Mouse (Mus musculus) brain, embryonic 14.5 days (tissue): ENCODE results near the gene Hdac11. TPM values are rescaled to one million over a fixed set of nuclear protein-coding genes. Genes with fewer than 3 reads are reported as not detected.
"Not testable (repeated sequence)": the region's sequence is repeated elsewhere in the genome, so short reads cannot be mapped to it uniquely, and the experiment has no call there.

Experiments used
- DNase-seq: peaks from one replicate; pipeline ENCODE4 v3.0.0-alpha.2; 2011; ENCODE audit warnings: low read depth
- CTCF ChIP-seq: fragments of 200-500 bp; IDR thresholded peaks from 2 replicates; pipeline ENCODE4 v1.5.1; 2012; ENCODE audit warnings: inconsistent platforms, mild to moderate bottlenecking, moderate library complexity, borderline replicate concordance; ENCODE audit not compliant: insufficient read depth, insufficient read length; ENCODE audit errors: extremely low read depth
- POLR2A ChIP-seq: fragments of 200-500 bp; IDR thresholded peaks from 2 replicates; pipeline ENCODE4 v1.6.1; 2012; ENCODE audit warnings: mild to moderate bottlenecking, inconsistent platforms, borderline replicate concordance; ENCODE audit not compliant: poor library complexity, insufficient read depth, insufficient read length, severe bottlenecking; ENCODE audit errors: extremely low read depth
- polyA plus RNA-seq: library from polyadenylated mRNA; depleted of rRNA; stranded (reverse); fragments of >200 nt; gene quantifications from 2 replicates; pipeline ENCODE4 v1.2.3, GENCODE M21; 2012

The Hdac11 gene
- polyA plus RNA-seq, 1 experiment, result 76.6 TPM

- no peak for TF ChIP-seq CTCF
- TF ChIP-seq POLR2A, result no peak
- no peak for DNase-seq
These were observed 42.0 kb downstream of the Hdac11 start for GRCm38 (mm10) chr6:91198456-91198855.

DNA sequence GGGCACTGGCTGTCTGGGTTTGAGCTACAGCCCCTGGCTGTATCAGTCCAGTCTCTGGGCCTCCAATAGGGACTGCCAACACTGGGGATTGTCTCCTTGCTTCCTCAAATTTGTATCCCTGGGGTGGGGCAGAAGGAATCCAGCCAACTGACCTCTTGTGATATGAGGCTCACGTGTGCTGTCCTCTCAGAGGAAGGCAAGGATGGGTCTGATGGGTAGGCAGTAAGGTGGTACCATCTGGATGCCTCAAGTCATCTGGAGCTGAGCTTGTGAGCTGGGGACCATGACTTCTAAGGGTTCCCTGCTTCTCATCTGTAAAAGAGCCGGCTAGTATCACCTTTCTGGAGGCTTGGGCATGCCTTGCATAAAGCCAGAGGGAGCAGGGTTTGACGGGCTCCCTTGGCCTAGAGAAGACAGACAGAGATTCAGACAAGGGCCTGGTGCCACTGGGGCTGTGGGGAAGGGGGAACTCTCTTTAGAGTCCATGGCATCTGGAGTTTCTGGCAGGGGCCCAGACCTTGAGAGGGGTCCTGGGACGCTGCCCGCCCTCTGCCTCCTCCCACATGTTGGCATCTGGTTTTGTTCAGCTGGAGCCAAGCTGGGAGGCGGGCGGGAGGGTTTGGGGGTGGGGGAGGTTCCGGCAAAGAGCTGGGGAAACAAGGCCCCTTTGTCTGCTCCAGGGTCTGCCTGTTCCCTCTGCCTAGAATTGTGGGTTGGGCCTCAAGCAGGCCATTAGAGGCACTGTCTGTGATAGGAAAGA, 44.1 kb downstream of the Hdac11 start:
- TF ChIP-seq POLR2A (no peak), CTCF (no peak)
- peak; percentile 90 for DNase-seq

- no peak for DNase-seq
These were observed 45.4 kb downstream of the Hdac11 start for GRCm38 (mm10) chr6:91201881-91202341.

GRCm38 (mm10) chr6:91202571-91202970, 46.1 kb downstream of the Hdac11 start:
- TF ChIP-seq CTCF (no peak), POLR2A (no peak)
- no peak for DNase-seq

More at GRCm38 (mm10) chr6:91201881-91202341, 45.4 kb downstream of the Hdac11 start:
- no peak for TF ChIP-seq POLR2A
- TF ChIP-seq CTCF, result no peak

DNA sequence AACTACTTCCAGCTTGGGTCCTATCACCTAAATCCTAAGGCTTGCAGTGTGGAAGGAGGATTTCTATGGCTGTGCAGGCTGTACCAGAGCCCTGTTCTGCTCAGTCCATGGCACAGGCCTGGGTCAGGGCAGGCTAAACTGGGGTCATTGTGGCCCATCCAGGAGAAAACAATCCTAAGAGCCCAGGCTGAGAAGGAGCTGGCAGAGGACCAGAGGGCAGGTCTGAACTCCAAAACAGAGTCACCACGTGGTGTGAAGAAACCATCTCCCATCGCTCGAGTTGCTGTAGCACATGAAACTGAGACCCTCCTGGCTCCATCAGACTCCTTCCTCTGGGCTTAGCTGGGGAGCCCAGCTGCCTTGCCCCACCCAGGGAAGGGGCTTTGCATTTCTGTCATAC, 48.9 kb downstream of the Hdac11 start:
- no peak for DNase-seq
- TF ChIP-seq CTCF, result no peak
- no peak for TF ChIP-seq POLR2A

DNA sequence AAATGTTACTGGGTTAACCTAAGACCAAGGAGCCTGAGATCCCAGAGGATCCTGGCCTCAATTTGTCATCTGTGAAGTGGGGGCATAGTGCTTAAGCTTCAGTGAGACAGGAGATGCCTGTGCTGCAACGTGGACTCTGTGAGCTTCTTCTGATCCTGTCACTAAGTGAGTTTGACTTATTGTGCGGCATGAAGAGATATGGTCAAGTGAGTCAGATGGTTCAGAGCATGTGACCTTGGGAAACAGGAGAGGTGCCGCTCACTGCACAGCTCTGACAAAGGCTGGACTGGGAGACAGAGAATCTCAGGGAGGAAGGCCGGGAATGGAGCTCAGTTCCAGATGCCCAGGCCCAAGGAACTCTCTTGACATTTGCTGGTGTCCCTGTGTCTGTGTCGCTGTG, 49.3 kb downstream of the Hdac11 start:
- no peak for DNase-seq
- no peak for TF ChIP-seq CTCF
- TF ChIP-seq POLR2A, result no peak

- no peak for TF ChIP-seq CTCF
- TF ChIP-seq POLR2A, result no peak
- DNase-seq, result no peak
These were observed 51.0 kb downstream of the Hdac11 start for GRCm38 (mm10) chr6:91207491-91207890.

GRCm38 (mm10) chr6:91209780-91210179, 53.3 kb downstream of the Hdac11 start:
- TF ChIP-seq CTCF, result no peak
- TF ChIP-seq POLR2A, result no peak
- DNase-seq, result peak; percentile 23

- TF ChIP-seq CTCF, result no peak
- TF ChIP-seq POLR2A, result no peak
- DNase-seq, result no peak
These were observed 54.4 kb downstream of the Hdac11 start for GRCm38 (mm10) chr6:91210852-91211251.

- DNase-seq, result not testable (repeated sequence)
These were observed 55.7 kb downstream of the Hdac11 start, which contains the start of gene Fbln2 for GRCm38 (mm10) chr6:91212155-91212554. Gene Fbln2, plus strand, starts transcription at chr6:91212455.

GRCm38 (mm10) chr6:91212571-91212970, 56.1 kb downstream of the Hdac11 start:
- TF ChIP-seq CTCF, result no peak
- TF ChIP-seq POLR2A, result no peak
- DNase-seq, result peak; percentile 81

DNA sequence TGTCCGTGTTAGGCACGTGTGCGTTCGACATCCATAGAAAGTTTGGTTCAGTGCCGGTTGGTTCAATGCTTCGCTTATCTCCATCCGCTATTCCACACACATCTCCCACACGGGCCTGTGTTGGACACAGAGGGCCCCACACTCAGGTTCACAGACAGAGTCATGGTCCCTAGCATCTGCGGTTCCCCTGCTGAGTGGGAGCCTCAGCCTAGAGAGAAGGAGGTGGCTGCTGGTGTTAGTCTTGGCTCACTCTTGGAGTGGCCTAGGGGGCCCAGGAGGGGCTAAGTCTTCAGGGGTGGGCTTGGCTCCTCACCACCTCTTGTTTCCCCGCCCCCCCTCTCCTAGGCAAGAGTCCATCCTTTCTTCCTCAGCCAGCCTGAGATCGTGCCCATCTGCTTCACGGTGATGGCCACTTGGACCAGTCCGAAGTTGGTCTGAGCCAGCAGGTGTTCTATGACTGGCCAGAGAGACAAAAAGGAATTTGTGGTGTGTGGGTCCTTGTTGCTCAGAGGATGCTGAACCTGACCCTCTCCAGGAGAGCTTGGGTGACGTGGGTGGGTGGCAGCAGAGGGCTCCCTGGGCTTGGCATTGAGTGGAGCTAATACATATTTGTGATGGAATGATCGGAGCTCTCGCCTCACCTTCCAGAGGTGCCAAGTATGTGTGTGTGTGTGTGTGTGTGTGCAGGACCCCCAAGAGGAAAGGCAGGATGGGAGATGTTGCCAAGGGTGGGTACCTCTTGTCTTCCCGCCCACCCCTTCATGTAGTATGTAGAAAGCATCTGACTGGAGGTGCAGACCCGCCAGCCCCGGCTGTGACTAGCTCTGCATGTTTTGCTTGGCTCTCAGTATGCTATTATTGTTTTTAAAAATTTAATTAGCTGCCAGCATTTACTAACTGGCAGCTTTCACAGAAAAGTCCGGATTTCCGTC, 57.1 kb downstream of the Hdac11 start:
- no peak for DNase-seq
- TF ChIP-seq POLR2A (no peak), CTCF (no peak)

DNA sequence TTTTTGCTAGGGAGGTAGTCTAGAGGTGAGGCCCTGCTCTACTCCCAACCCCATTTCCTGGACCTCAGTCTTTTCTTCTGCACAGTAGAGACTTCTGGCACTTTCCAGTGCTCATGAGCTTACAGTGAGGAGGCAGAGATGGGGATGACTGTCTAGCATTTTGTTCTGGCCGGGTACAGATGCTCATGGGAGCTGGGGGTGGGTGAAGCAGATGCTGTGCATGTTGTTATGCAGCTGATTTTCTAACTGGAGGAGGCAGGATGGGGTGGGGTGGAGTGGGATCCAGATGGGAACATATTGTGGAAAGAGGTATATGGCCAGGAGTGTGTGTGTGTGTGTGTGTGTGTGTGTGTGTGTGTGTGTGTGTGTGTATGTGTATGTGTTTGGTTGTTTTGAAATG, 59.0 kb downstream of the Hdac11 start:
- no peak for TF ChIP-seq POLR2A
- TF ChIP-seq CTCF, result no peak

More for the DNA sequence above, 59.0 kb downstream of the Hdac11 start:
- DNase-seq, result no peak
